Mouse (Mus musculus) C2C12 (cell line): ENCODE results near the gene Tstd2. TPM values are rescaled to one million over a fixed set of nuclear protein-coding genes. Genes with fewer than 3 reads are reported as not detected.

Experiments
- H3K27me3 ChIP-seq: one replicate; pipeline ENCODE4 v1.6.1; 2011; ENCODE audit not compliant: control insufficient read depth, insufficient read depth, insufficient read length
- H3K36me3 ChIP-seq: one replicate; pipeline ENCODE4 v1.6.1; 2011; ENCODE audit not compliant: control insufficient read depth, insufficient read depth
- H3K4me3 ChIP-seq: one replicate; pipeline ENCODE4 v1.5.1; 2011; ENCODE audit warnings: mild to moderate bottlenecking, control low read depth; ENCODE audit not compliant: poor library complexity, insufficient read depth, severe bottlenecking
- H3K79me2 ChIP-seq: one replicate; pipeline ENCODE4 v1.6.1; 2011; ENCODE audit not compliant: control insufficient read depth, insufficient read depth
- H3K79me3 ChIP-seq: one replicate; pipeline ENCODE4 v1.6.1; 2011; ENCODE audit warnings: low read depth, control low read depth
- H3ac ChIP-seq: one replicate; pipeline ENCODE3; 2011; ENCODE audit warnings: low read depth; ENCODE audit not compliant: control insufficient read depth, insufficient read length
- CEBPB ChIP-seq: IDR thresholded peaks from one replicate; pipeline ENCODE4 v1.6.1; 2011; ENCODE audit warnings: low read depth, mild to moderate bottlenecking, control low read depth, moderate library complexity
- CTCF ChIP-seq: IDR thresholded peaks from one replicate; pipeline ENCODE4 v1.5.1; 2011; ENCODE audit not compliant: control insufficient read depth, insufficient read depth, insufficient read length
- FOSL1 ChIP-seq: IDR thresholded peaks from one replicate; pipeline ENCODE4 v1.8.0; 2011; ENCODE audit warnings: mild to moderate bottlenecking, low read length; ENCODE audit not compliant: poor library complexity, insufficient read depth, severe bottlenecking
- MAX ChIP-seq: IDR thresholded peaks from one replicate; pipeline ENCODE4 v1.6.1; 2011; ENCODE audit warnings: mild to moderate bottlenecking, control low read depth
- MYOD1 ChIP-seq: IDR thresholded peaks from one replicate; pipeline ENCODE4 v1.6.1; 2011; ENCODE audit warnings: low read depth; ENCODE audit not compliant: control insufficient read depth, insufficient read length
- MYOG ChIP-seq: IDR thresholded peaks from one replicate; pipeline ENCODE4 v1.6.1; 2011; ENCODE audit not compliant: control insufficient read depth, insufficient read length; ENCODE audit errors: extremely low read depth
- USF1 ChIP-seq: IDR thresholded peaks from one replicate; pipeline ENCODE4 v1.6.1; 2011; ENCODE audit warnings: low read depth, mild to moderate bottlenecking, control low read depth, moderate library complexity
- polyA plus RNA-seq: library from polyadenylated mRNA; unstranded; fragments of >200 nt; fragmentation: generic; extraction: Trizol; gene quantifications from one replicate; pipeline ENCODE4 v1.2.1, GENCODE M21; 2012; ENCODE audit warnings: missing spikeins

Gene Tstd2
- polyA plus RNA-seq, 1 experiment, result 15.5 TPM

DNA sequence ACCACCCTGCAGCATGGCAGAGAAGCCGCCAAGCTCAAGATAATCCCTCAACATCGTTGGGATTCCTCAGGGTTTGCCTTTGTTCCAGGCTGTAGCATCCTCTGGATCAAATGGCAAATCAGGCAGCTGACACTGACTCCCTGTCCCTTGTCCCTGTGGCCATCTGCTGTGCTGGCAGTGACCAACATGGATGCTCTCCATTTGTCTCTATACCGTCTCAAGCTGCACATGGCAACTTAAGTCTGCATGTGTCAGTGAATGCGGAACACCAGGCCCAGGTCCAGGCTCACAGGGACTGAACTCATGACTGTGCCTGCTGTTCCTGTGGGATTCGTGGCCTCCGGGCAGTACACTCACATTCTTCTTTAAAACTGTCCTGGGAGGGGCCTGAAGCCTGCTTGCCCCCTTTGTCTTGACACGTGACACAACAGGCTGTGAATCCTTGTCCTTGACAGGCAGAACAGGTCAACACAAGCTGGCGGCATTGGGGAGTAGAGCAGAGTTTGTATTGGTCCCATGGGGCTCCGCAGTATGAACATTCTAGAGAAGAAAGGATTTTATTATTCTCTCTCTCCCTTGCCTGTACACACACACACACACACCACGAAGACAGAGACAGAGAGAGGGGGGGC is 21.8 kb downstream of the Tstd2 start:
- no peaks in the 10 kb centered on the region for H3K27me3 ChIP-seq
- no peaks in the 10 kb centered on the region for H3K79me3 ChIP-seq
- H3K4me3 ChIP-seq, result no peak overlapping the region
- peaks cover 73% of the 10 kb centered on the region for H3K36me3 ChIP-seq
- no peaks in the 10 kb centered on the region for H3K79me2 ChIP-seq
- TF ChIP-seq CEBPB (no peak), USF1 (no peak), MAX (no peak), FOSL1 (no peak), MYOD1 (no peak), CTCF (no peak), MYOG (no peak)
- H3ac ChIP-seq, result no peak overlapping the region

DNA sequence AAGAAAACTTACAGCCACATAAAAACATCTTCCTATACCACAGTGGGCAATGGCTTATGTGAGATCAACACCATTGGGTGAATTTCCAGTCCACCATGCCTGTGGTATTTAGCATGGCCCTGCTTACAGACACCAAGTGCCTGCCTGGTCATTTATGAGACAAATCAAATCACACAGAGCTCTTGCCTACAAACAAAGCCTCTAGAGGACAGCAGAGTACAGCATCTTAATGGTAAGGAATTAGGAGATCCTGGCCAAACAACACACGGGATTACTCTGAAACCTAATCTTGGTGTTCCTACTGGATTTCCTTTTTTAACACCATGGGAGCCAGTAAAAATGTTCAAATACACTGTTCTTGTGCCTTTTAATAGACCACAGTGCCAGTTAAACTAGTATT is 23.2 kb downstream of the Tstd2 start:
- Histone ChIP-seq H3ac (no peak overlapping the region), H3K36me3 (peaks cover 63% of the 10 kb centered on the region)
- TF ChIP-seq FOSL1, result no peak
- no peak for TF ChIP-seq CEBPB
- TF ChIP-seq MYOD1, result no peak
- no peak for TF ChIP-seq MYOG
- no peak for TF ChIP-seq USF1
- TF ChIP-seq CTCF, result no peak
- TF ChIP-seq MAX, result no peak

DNA sequence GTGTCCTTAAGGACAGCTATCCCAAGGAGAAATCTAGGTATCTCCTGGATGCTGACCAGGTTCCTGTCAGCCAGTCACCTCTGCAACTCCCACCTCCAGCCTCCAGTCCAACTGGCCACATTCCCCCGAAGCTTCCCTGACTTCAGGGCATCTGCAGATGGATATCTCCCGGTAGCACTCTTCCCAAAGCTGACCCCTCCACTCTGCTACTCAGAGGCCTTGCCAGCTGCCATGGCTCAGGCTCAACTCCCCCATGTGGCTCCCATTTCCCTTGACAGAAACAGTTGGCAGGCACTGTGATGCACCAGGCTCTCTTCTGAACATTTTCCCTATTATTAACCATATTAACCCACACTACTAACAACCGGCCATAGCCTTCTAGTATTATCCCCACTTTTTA is 27.1 kb downstream of the Tstd2 start:
- Histone ChIP-seq H3K27me3 (no peaks in the 10 kb centered on the region), H3ac (no peak overlapping the region), H3K4me3 (no peak overlapping the region), H3K36me3 (peaks cover 23% of the 10 kb centered on the region), H3K79me2 (no peaks in the 10 kb centered on the region), H3K79me3 (no peaks in the 10 kb centered on the region)
- TF ChIP-seq MAX, result no peak
- no peak for TF ChIP-seq MYOG
- no peak for TF ChIP-seq CTCF
- no peak for TF ChIP-seq USF1
- no peak for TF ChIP-seq CEBPB
- no peak for TF ChIP-seq MYOD1
- no peak for TF ChIP-seq FOSL1

More for the DNA sequence above, 23.2 kb downstream of the Tstd2 start:
- Histone ChIP-seq H3K79me2 (no peaks in the 10 kb centered on the region), H3K4me3 (no peak overlapping the region), H3K27me3 (no peaks in the 10 kb centered on the region), H3K79me3 (no peaks in the 10 kb centered on the region)

DNA sequence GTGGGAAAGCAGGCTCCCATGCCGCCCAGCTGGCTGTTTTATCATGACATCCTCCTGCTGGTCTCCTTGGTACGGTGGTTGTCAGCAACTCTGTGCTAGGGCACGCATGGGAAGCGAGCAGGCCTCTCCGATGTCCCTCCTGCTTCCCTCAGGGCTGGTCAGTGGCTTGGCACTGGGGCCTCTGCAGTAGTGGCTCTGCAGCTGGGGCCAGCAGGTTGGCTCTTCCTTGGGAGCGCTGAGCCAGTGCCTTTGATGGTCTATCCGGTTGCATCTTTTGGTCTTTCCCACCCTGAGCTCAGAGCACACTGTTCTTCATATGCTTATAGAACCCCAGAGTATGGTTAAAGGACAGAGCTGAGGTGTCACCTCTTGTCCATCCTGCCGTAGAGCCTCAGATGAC is 28.4 kb downstream of the Tstd2 start:
- Histone ChIP-seq H3K27me3 (no peaks in the 10 kb centered on the region), H3K36me3 (peaks cover 11% of the 10 kb centered on the region), H3K4me3 (no peak overlapping the region), H3K79me3 (no peaks in the 10 kb centered on the region), H3K79me2 (no peaks in the 10 kb centered on the region), H3ac (no peak overlapping the region)
- TF ChIP-seq CEBPB (no peak), MAX (no peak), USF1 (no peak), MYOD1 (no peak), CTCF (no peak), MYOG (no peak), FOSL1 (no peak)

DNA sequence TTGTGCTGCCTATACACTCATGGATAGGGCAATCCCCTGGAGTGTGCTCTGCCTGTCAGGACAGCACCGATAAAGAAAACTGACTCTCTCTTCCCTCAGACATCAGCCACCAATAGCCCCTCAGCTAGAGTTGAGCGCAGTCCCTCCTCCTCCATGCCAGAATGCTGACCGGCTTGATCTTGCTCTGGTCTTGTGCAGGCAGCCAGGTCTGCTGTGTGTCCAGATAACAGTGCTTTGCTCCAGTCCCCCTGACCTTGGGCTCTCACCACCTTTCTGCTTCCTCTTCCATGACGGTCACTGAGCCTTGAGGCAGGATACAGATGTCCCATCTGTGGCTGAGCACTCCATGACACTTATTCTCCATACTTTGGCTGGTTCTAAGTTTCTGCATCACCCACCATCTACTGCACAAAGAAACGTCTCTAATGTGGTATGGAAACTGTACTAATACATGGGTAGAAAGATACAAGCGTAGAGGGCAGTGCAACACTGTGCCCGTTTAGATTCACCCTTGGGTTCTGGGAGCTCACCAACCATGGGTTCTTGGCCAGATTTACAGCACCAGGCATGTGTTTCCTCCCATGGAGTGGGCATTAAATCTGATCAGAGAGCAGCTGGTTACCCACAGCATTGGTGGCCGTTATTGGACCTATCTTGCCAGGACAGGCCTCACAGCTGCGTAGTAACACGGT is 36.3 kb downstream of the Tstd2 start:
- Histone ChIP-seq H3K79me2 (no peaks in the 10 kb centered on the region), H3ac (no peak overlapping the region), H3K79me3 (no peaks in the 10 kb centered on the region), H3K27me3 (no peaks in the 10 kb centered on the region), H3K4me3 (no peak overlapping the region), H3K36me3 (no peaks in the 10 kb centered on the region)
- TF ChIP-seq CTCF (no peak), USF1 (no peak), MAX (no peak)

DNA sequence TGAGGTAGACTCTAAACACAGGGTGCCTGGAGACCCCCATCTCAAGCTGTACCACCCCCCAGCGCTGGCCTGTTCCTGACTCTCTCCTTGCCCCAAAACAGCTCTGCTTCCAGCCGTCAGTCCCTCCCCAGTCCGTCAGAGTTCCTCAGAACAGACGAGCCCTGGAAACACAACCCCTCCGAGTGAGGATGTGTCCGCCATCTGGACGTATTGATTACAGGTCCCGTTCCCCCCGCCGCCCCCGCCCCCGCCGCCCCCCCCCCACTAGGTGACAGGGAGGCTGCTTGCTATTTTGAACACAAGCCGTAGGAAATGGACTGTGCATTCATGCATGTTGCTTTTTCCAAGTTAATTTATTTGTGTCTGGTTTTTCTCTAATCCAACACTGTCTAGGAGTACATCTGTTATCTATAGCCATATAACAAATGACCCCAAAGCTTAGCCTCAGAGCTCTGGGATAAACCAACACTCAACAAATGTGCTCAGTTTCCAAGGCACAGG is 37.2 kb downstream of the Tstd2 start:
- H3ac ChIP-seq, result no peak overlapping the region
- H3K4me3 ChIP-seq, result no peak overlapping the region
- H3K79me2 ChIP-seq, result no peaks in the 10 kb centered on the region
- no peaks in the 10 kb centered on the region for H3K27me3 ChIP-seq
- H3K79me3 ChIP-seq, result no peaks in the 10 kb centered on the region
- TF ChIP-seq FOSL1 (no peak), CTCF (no peak), CEBPB (no peak), MYOG (no peak), MAX (no peak)
- H3K36me3 ChIP-seq, result no peaks in the 10 kb centered on the region
